Mouse (Mus musculus): ENCODE data around the gene Prrt1.

- TF ChIP-seq POLR2A (IDR thresholded peaks at IDR 0.05; ENCODE audit: insufficient read depth, low read depth, low read length), result no peak
- no peak for TF ChIP-seq CTCF (IDR thresholded peaks at IDR 0.05; ENCODE audit: insufficient read depth, low read depth, low read length)
Measured at GRCm38 (mm10) chr17:34648141-34648890, 19.0 kb downstream of the Prrt1 start.

All from olfactory bulb, adult 2 months (tissue).